Mouse (Mus musculus): ENCODE data around the gene Opcml. TPM values are rescaled to one million over a fixed set of nuclear protein-coding genes. Genes with fewer than 3 reads are reported as not detected.

Opcml gene
- total and polyA plus RNA-seq, 3 experiments: 0.82 TPM; not detected in 2

DNA sequence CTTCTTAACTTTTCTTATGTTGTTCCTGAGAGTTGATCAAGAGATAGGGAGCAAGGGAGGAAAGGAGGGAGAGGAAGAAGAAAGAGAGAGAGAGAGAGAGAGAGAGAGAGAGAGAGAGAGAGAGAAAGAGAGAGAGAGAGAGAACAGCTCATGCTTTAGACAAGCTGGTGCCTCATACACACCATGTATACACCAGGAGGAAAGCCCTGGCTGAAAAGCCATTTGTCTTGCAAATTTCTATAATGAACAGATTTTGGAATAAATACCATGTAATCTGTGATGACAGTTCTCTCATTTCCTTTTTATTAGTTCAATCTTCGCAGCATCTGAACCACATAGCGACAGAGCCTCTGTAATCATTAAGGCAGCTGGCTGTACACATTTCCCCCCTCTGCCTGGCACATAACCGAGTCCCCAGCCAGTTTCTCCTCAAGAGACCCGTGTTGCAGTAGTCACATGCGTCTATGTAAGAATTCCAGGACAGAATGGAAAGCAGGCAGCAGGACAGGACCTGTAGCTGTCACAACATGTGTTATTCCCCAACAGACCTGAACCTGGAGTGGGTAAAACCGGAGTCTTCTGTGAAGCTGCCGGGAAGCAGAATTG is 238.3 kb downstream of the Opcml start:
- Histone ChIP-seq H3K4me1 (ENCODE audit: insufficient read depth, low read depth, low read length) (no peaks in the 10 kb centered on the region), H3K27me3 (ENCODE audit: insufficient read depth, low read length) (no peaks in the 10 kb centered on the region), H3K9me3 (replicated peaks) (no peaks in the 10 kb centered on the region), H3K4me3 (ENCODE audit: low read depth, low read length) (no peak overlapping the region), H3K36me3 (replicated peaks) (no peaks in the 10 kb centered on the region)
- ATAC-seq (ENCODE audit: extremely low read depth, insufficient number of reproducible peaks, low FRiP score, poor library complexity, severe bottlenecking) (no peak), DNase-seq (ENCODE audit: low spot score) (no peak)
- TF ChIP-seq GATA2 (IDR thresholded peaks at IDR 0.05; ENCODE audit: borderline replicate concordance, low read depth, low read length): no peak
- TF ChIP-seq GATA1 (IDR thresholded peaks at IDR 0.05; ENCODE audit: borderline replicate concordance, low read length): no peak
- TF ChIP-seq POLR2AphosphoS5 (IDR thresholded peaks at IDR 0.05; ENCODE audit: insufficient replicate concordance, low read depth, low read length): no peak
- no peak for TF ChIP-seq CTCF (IDR thresholded peaks at IDR 0.05; ENCODE audit: low read depth, low read length)
- no peak for TF ChIP-seq TAL1 (conservative IDR thresholded peaks at IDR 0.05; ENCODE audit: low read depth, low read length)

DNA sequence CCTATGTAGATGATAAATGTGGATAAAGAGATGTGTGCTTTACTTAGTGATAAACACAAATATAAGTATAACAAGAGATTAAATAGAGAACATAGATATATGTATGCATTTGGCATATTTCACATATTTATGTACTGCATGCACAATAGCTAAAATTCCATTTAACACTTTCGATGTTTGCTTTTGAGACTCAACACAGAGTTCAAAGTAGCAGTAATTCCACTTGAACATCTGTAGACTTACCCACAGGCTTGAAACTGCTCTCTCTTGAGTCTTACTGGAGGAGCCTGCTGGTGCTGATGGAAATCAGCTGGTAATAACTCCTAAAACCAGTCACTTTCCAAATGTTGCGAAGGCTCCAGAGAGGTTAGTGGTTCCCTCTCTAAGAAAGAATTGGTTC is 258.6 kb downstream of the Opcml start:
- H3K4me1 ChIP-seq (ENCODE audit: insufficient read depth, low read depth, low read length): no peaks in the 10 kb centered on the region
- H3K4me3 ChIP-seq (ENCODE audit: low read depth, low read length): no peak overlapping the region
- no peaks in the 10 kb centered on the region for H3K27me3 ChIP-seq (ENCODE audit: insufficient read depth, low read length)
- ATAC-seq (ENCODE audit: extremely low read depth, insufficient number of reproducible peaks, low FRiP score, poor library complexity, severe bottlenecking): no peak
- DNase-seq (ENCODE audit: low spot score): no peak
- TF ChIP-seq GATA1 (IDR thresholded peaks at IDR 0.05; ENCODE audit: borderline replicate concordance, low read length) (no peak), GATA2 (IDR thresholded peaks at IDR 0.05; ENCODE audit: borderline replicate concordance, low read depth, low read length) (no peak), POLR2AphosphoS5 (IDR thresholded peaks at IDR 0.05; ENCODE audit: insufficient replicate concordance, low read depth, low read length) (no peak), TAL1 (conservative IDR thresholded peaks at IDR 0.05; ENCODE audit: low read depth, low read length) (no peak), CTCF (IDR thresholded peaks at IDR 0.05; ENCODE audit: low read depth, low read length) (no peak)
- no peaks in the 10 kb centered on the region for H3K36me3 ChIP-seq (replicated peaks)
- no peaks in the 10 kb centered on the region for H3K9me3 ChIP-seq (replicated peaks)

DNA sequence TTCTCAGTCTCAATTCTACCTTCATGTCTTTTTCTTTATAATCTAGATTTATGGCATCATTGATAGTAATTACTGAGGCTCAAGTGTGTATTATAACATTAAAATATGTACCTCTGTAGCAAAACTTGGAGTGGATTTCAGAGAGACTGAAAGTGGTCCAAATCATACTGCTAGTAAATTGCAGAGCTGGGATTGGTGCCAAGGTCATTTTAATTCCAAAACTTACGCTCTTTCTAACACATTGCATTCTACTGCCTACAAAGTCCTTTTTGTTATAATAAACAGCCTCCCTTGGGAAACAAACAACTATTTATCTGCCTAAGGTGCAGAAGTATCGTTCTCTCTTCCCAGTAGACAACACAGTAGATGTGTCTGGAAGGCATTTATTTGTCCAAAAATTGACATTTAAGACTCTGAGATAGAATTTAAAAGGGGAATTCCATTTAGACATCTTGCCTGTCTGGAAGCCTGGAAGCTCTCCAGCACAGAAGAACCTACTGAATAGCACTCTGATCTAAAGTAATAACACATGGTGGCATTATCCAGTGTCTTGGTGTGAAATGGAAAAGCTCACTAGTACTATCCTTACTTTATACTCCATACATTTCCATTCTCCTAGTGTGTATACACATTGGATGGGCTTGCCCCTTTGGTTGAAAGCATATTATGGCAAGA is 266.7 kb downstream of the Opcml start:
- Histone ChIP-seq H3K4me3 (ENCODE audit: low read depth, low read length) (no peak overlapping the region), H3K27me3 (ENCODE audit: insufficient read depth, low read length) (no peaks in the 10 kb centered on the region), H3K9me3 (replicated peaks) (no peaks in the 10 kb centered on the region), H3K36me3 (replicated peaks) (no peaks in the 10 kb centered on the region), H3K4me1 (ENCODE audit: insufficient read depth, low read depth, low read length) (no peaks in the 10 kb centered on the region)
- DNase-seq (ENCODE audit: low spot score) (no peak), ATAC-seq (ENCODE audit: extremely low read depth, insufficient number of reproducible peaks, low FRiP score, poor library complexity, severe bottlenecking) (no peak)
- no peak for TF ChIP-seq GATA2 (IDR thresholded peaks at IDR 0.05; ENCODE audit: borderline replicate concordance, low read depth, low read length)
- no peak for TF ChIP-seq GATA1 (IDR thresholded peaks at IDR 0.05; ENCODE audit: borderline replicate concordance, low read length)
- no peak for TF ChIP-seq TAL1 (conservative IDR thresholded peaks at IDR 0.05; ENCODE audit: low read depth, low read length)
- TF ChIP-seq POLR2AphosphoS5 (IDR thresholded peaks at IDR 0.05; ENCODE audit: insufficient replicate concordance, low read depth, low read length): no peak
- TF ChIP-seq CTCF (IDR thresholded peaks at IDR 0.05; ENCODE audit: low read depth, low read length): no peak

DNA sequence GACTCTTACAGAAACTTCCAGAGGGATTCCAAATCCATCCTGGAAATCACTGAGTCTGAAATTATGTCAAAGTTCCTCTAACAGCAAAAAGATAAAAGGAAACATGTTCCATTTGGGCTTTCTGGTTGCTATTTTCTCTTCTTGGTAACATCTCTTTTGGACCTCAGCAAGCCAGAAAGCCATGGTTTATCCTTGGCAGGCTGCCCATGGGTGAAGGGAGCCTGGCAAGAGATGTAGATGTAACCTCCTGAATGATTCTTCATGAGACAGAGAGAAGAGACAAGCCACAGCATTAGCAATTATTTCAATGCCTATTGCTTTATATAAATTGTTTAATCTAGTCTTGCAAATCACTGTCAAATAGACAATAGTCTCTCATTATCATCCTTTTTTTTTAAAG is 274.6 kb downstream of the Opcml start:
- ATAC-seq (ENCODE audit: extremely low read depth, insufficient number of reproducible peaks, low FRiP score, poor library complexity, severe bottlenecking) (no peak), DNase-seq (ENCODE audit: low spot score) (no peak)
- no peak for TF ChIP-seq GATA1 (IDR thresholded peaks at IDR 0.05; ENCODE audit: borderline replicate concordance, low read length)
- Histone ChIP-seq H3K4me3 (ENCODE audit: low read depth, low read length) (no peak overlapping the region), H3K9me3 (replicated peaks) (no peaks in the 10 kb centered on the region), H3K36me3 (replicated peaks) (no peaks in the 10 kb centered on the region), H3K27me3 (ENCODE audit: insufficient read depth, low read length) (no peaks in the 10 kb centered on the region), H3K4me1 (ENCODE audit: insufficient read depth, low read depth, low read length) (no peaks in the 10 kb centered on the region)

DNA sequence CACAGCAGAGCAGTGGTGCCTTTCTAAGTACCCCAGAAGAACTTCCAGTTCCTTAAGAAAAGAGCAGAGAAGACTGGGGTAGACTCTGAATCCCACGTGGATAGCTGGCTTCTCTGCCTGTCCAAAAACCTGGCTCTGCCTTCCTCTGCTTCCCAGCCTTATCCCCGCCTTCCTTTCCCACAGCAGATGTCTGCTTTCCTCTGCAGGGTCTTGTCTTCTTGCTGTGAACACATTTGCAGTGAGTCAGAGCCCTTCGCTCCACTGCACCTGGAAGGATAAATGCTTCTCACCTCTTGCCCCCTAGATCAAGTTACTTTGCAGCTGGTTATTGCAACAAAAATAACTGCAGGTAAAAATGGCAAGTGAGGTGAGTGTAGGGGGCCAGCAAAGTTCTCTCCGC is 290.1 kb downstream of the Opcml start:
- no peak for DNase-seq (ENCODE audit: low spot score)
- H3K9me3 ChIP-seq (replicated peaks): no peaks in the 10 kb centered on the region
- H3K4me1 ChIP-seq (ENCODE audit: insufficient read depth, low read depth, low read length): no peaks in the 10 kb centered on the region
- no peaks in the 10 kb centered on the region for H3K36me3 ChIP-seq (replicated peaks)
- no peak overlapping the region for H3K4me3 ChIP-seq (ENCODE audit: low read depth, low read length)
- ATAC-seq (ENCODE audit: extremely low read depth, insufficient number of reproducible peaks, low FRiP score, poor library complexity, severe bottlenecking): no peak
- TF ChIP-seq POLR2AphosphoS5 (IDR thresholded peaks at IDR 0.05; ENCODE audit: insufficient replicate concordance, low read depth, low read length): no peak
- no peak for TF ChIP-seq GATA1 (IDR thresholded peaks at IDR 0.05; ENCODE audit: borderline replicate concordance, low read length)
- TF ChIP-seq GATA2 (IDR thresholded peaks at IDR 0.05; ENCODE audit: borderline replicate concordance, low read depth, low read length): no peak
- TF ChIP-seq CTCF (IDR thresholded peaks at IDR 0.05; ENCODE audit: low read depth, low read length): no peak
- no peak for TF ChIP-seq TAL1 (conservative IDR thresholded peaks at IDR 0.05; ENCODE audit: low read depth, low read length)
- H3K27me3 ChIP-seq (ENCODE audit: insufficient read depth, low read length): no peaks in the 10 kb centered on the region

DNA sequence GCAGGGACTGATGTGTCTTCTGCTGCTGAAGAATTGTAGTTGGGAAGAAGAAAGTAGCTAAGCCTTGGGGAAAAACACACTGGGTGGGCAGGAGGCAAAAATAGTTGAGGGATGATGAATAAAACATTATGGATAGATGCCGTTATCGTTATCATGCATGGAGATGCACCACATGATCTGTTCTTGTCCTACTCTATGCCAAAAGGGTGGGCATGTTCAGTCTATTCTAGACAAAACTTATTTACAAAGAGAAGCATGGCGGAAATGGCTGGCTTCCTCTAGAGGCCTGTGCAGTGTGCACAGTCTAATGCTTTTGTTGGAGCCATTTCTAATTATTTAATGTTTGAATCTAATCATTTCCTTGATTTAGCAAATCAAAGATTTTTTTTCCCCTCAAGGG is 293.2 kb downstream of the Opcml start:
- Histone ChIP-seq H3K9me3 (replicated peaks) (0 out of 2 replicates have a peak, but pooled peaks cover 2% of the 10 kb centered on the region), H3K27me3 (ENCODE audit: insufficient read depth, low read length) (no peaks in the 10 kb centered on the region), H3K4me1 (ENCODE audit: insufficient read depth, low read depth, low read length) (no peaks in the 10 kb centered on the region), H3K36me3 (replicated peaks) (no peaks in the 10 kb centered on the region), H3K4me3 (ENCODE audit: low read depth, low read length) (no peak overlapping the region)
- no peak for ATAC-seq (ENCODE audit: extremely low read depth, insufficient number of reproducible peaks, low FRiP score, poor library complexity, severe bottlenecking)
- DNase-seq (ENCODE audit: low spot score): no peak
- TF ChIP-seq GATA2 (IDR thresholded peaks at IDR 0.05; ENCODE audit: borderline replicate concordance, low read depth, low read length) (no peak), GATA1 (IDR thresholded peaks at IDR 0.05; ENCODE audit: borderline replicate concordance, low read length) (no peak), CTCF (IDR thresholded peaks at IDR 0.05; ENCODE audit: low read depth, low read length) (no peak), TAL1 (conservative IDR thresholded peaks at IDR 0.05; ENCODE audit: low read depth, low read length) (no peak), POLR2AphosphoS5 (IDR thresholded peaks at IDR 0.05; ENCODE audit: insufficient replicate concordance, low read depth, low read length) (no peak)

All from G1E (cell line).